Mouse (Mus musculus) urinary bladder, postnatal 25 days (tissue): ENCODE results near the gene Nup160.

Experiments
- DNase-seq: peaks from one replicate; pipeline ENCODE4 v3.0.0; 2022; ENCODE audit warnings: low spot score

The Nup160 gene

GRCm38 (mm10) chr2:90745053-90745678 is 68.2 kb downstream of the Nup160 start, which contains the start of gene Fnbp4:
TSS of gene Fnbp4 (plus strand) at chr2:90745370.
- DNase-seq, result peak; percentile 90

- DNase-seq, result peak; percentile 44
These were observed 68.9 kb downstream of the Nup160 start for GRCm38 (mm10) chr2:90745740-90746537.

- DNase-seq, result no peak
These were observed 69.5 kb downstream of the Nup160 start for GRCm38 (mm10) chr2:90746538-90746865.

- DNase-seq, result no peak
These were observed 70.1 kb downstream of the Nup160 start for GRCm38 (mm10) chr2:90747131-90747530.

GRCm38 (mm10) chr2:90749676-90750459 is 72.9 kb downstream of the Nup160 start:
- no peak for DNase-seq

GRCm38 (mm10) chr2:90753565-90753964 is 76.5 kb downstream of the Nup160 start:
- no peak for DNase-seq

- DNase-seq, result no peak
These were observed 77.2 kb downstream of the Nup160 start for GRCm38 (mm10) chr2:90754188-90754587.

GRCm38 (mm10) chr2:90765123-90765522 is 88.1 kb downstream of the Nup160 start:
- DNase-seq, result no peak

- no peak for DNase-seq
These were observed 104.3 kb downstream of the Nup160 start for GRCm38 (mm10) chr2:90781323-90781722.

GRCm38 (mm10) chr2:90781938-90782337 is 104.9 kb downstream of the Nup160 start:
- DNase-seq, result no peak

GRCm38 (mm10) chr2:90782458-90782857 is 105.4 kb downstream of the Nup160 start, which contains the start of gene Agbl2:
TSS of gene Agbl2 (plus strand) at chr2:90782727.
- DNase-seq, result no peak

GRCm38 (mm10) chr2:90782901-90783486 is 106.0 kb downstream of the Nup160 start:
- DNase-seq, result peak; percentile 16
